Mouse (Mus musculus) liver, embryonic 16.5 days (tissue): ENCODE measurements around the gene N4bp2. TPM values are rescaled to one million over a fixed set of nuclear protein-coding genes. Genes with fewer than 3 reads are reported as not detected.

ENCODE experiments used
- ATAC-seq: fragments of 200-750 bp; cut with Nextera tagmentation; 2 replicates; pipeline ENCODE4 v1.8.0; 2017; ENCODE audit warnings: low read depth, mild to moderate bottlenecking, moderate number of reproducible peaks, moderate library complexity
- H3K27ac ChIP-seq: fragments of 300-500 bp; sonication (generic); 2 replicates; pipeline ENCODE4 v1.5.1; 2014; ENCODE audit warnings: mild to moderate bottlenecking, low read length
- H3K27me3 ChIP-seq: fragments of 300-500 bp; sonication (generic); 2 replicates; pipeline ENCODE4 v1.6.1; 2014; ENCODE audit warnings: low read depth, low read length, mixed read lengths; ENCODE audit not compliant: control insufficient read depth, insufficient read depth
- H3K36me3 ChIP-seq: fragments of 300-500 bp; sonication (generic); 2 replicates; pipeline ENCODE4 v1.6.1; 2014; ENCODE audit warnings: mild to moderate bottlenecking; ENCODE audit not compliant: control insufficient read depth, insufficient read depth
- H3K4me1 ChIP-seq: fragments of 300-500 bp; sonication (generic); 2 replicates; pipeline ENCODE4 v1.6.1; 2014; ENCODE audit warnings: low read depth, low read length, mixed read lengths; ENCODE audit not compliant: control insufficient read depth
- H3K4me2 ChIP-seq: fragments of 300-500 bp; sonication (generic); 2 replicates; pipeline ENCODE4 v1.6.1; 2014; ENCODE audit warnings: low read depth, low read length, mixed read lengths
- H3K4me3 ChIP-seq: fragments of 300-500 bp; sonication (generic); 2 replicates; pipeline ENCODE4 v1.5.1; 2014; ENCODE audit warnings: low read depth, mild to moderate bottlenecking, low read length
- H3K9ac ChIP-seq: fragments of 300-500 bp; sonication (generic); 2 replicates; pipeline ENCODE4 v1.6.1; 2014; ENCODE audit warnings: low read depth, low read length
- H3K9me3 ChIP-seq: fragments of 300-500 bp; sonication (generic); replicated peaks from 2 replicates; pipeline ENCODE4 v1.6.1; 2016; ENCODE audit warnings: low read length; ENCODE audit not compliant: control insufficient read depth
- WGBS: fragments of 180-500 bp; shearing (Covaris S2); extraction: QIAGEN DNeasy Blood & Tissue Kit; methylation state at CpG from one replicate; pipeline ENCODE4 v1.1.7; 2014; ENCODE audit not compliant: insufficient replicate concordance; 5-methylcytosine and 5-hydroxymethylcytosine counted together
- polyA plus RNA-seq: library from polyadenylated mRNA; unstranded; fragments of >200 nt; fragmentation: Nextera tagmentation; extraction: Ambion mirVana; gene quantifications from 2 replicates; pipeline ENCODE4 v1.2.1, GENCODE M21; 2015

N4bp2 gene
- polyA plus RNA-seq, 1 experiment from 2014 or later, result 7.4 TPM

DNA sequence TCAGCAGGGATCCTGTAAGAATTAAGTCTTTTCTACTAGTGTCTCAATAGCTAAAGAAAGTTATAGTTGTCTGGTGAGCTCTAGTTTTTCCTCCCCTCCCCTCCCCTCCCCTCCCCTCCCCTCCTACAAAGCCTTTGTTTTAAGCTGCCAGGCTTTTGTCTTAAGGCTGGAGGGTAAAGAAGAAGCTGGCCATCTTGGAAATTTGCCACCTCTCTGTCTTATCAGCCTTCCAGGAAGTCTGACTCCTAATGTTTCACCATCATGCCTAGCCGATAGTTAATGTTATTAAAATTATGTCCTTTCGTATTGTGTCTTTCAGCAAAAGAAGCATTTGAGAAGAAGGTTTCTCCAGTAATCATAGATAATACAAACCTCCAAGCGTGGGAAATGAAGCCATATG lies 30.9 kb downstream of the N4bp2 start:
- Histone ChIP-seq H3K9ac (no peak overlapping the region), H3K36me3 (peaks cover 20% of the 10 kb centered on the region), H3K27ac (no peak overlapping the region), H3K9me3 (no peaks in the 10 kb centered on the region), H3K27me3 (no peaks in the 10 kb centered on the region), H3K4me3 (no peak overlapping the region), H3K4me2 (no peak overlapping the region), H3K4me1 (peaks cover 9% of the 10 kb centered on the region)
- ATAC-seq, result no peak
- 49% methylated on average over 3 of the region's 3 CpGs for WGBS

DNA sequence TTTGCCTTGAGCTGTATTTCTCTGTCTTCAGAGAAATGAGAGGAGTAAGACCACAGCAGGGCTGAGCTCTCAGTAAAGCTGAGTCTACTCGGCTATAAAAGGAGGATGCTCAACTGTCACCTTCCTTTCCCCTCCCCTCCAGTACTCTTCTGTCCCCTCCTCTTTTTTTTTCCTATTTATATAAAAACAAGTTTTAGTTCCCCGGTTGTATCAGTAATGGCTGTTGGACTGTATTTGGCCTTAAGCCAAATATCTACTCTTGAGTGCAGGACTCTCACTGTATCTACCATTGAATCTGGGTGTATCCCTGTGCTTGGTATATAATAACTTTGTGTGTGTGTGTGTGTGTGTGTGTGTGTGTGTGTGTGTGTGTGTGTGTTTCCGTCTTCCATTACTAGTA lies 31.4 kb downstream of the N4bp2 start:
- Histone ChIP-seq H3K4me1 (peaks cover 9% of the 10 kb centered on the region), H3K9me3 (no peaks in the 10 kb centered on the region), H3K27me3 (no peaks in the 10 kb centered on the region), H3K27ac (peak overlapping the region; percentile 30; the same call in 1 of the 2 replicates), H3K4me3 (no peak overlapping the region), H3K9ac (no peak overlapping the region), H3K4me2 (no peak overlapping the region), H3K36me3 (peaks cover 23% of the 10 kb centered on the region)
- ATAC-seq, result peak; percentile 53
- 46% methylated on average over 3 of the region's 3 CpGs for WGBS

DNA sequence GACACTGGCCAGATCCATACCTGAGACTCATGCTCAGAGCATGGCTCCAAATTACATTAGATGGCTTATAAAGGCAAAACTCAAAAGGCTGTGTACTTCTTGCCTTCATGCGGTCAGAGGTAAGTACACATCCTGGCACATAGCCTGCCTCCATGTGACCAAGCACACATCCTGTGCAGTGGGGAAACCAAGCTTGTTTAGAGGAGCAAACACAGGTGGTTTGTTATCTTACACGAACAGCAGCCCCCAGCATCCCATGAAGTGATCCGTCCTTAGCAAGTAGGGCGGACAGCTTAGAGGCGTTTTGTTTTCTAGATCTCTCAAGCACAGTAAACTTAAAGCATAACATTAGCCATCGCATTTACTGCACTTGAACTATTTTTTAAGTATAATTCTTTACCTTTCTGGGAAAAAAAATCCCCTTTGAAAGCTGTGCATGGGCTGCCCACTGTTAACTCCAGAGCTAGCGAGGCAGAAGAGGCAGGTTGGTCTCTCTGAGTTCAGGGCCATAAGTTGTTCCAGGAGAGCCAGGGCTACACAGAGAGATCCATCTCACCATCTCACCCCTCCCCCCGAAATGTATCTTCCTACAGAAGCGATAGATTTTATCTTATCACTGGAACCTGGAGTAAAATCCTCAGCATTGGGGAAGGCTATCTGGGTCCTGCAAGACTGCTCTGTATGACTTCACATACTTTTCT lies 32.1 kb downstream of the N4bp2 start:
- 0 out of 2 replicates have a peak overlapping the region, but pooled peaks have one; percentile 11 for H3K4me2 ChIP-seq
- H3K27ac ChIP-seq, result peak overlapping the region; percentile 64
- peaks cover 9% of the 10 kb centered on the region for H3K4me1 ChIP-seq
- peaks cover 19% of the 10 kb centered on the region for H3K36me3 ChIP-seq
- no peak overlapping the region for H3K4me3 ChIP-seq
- H3K27me3 ChIP-seq, result no peaks in the 10 kb centered on the region
- 32% methylated on average over 9 of the region's 9 CpGs for WGBS
- no peak overlapping the region for H3K9ac ChIP-seq
- no peaks in the 10 kb centered on the region for H3K9me3 ChIP-seq
- peak; percentile 91 for ATAC-seq

DNA sequence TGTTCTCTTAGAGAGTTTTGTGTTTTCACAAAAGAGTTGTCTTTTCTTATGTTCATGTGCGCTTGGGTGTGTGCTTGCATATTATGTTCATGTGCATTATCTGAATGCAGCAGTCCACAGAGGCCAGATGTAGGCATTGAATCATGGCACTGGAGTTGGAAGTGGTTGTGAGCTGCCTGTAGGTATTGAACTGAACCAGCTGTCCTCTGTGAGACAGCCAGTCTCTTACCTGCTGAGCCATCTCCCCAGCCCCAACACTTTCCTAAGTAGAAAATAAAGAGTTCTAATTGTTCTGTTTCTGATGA lies 32.6 kb downstream of the N4bp2 start:
- Histone ChIP-seq H3K4me3 (no peak overlapping the region), H3K4me1 (peaks cover 9% of the 10 kb centered on the region), H3K9ac (no peak overlapping the region), H3K36me3 (peaks cover 15% of the 10 kb centered on the region), H3K9me3 (no peaks in the 10 kb centered on the region), H3K27ac (peak overlapping the region; percentile 64), H3K4me2 (peak overlapping the region; percentile 11; the same call in 1 of the 2 replicates), H3K27me3 (no peaks in the 10 kb centered on the region)
- peak; percentile 26; the same call in 1 of the 2 replicates for ATAC-seq
- 38% methylated on average over 1 of the region's 1 CpGs for WGBS

DNA sequence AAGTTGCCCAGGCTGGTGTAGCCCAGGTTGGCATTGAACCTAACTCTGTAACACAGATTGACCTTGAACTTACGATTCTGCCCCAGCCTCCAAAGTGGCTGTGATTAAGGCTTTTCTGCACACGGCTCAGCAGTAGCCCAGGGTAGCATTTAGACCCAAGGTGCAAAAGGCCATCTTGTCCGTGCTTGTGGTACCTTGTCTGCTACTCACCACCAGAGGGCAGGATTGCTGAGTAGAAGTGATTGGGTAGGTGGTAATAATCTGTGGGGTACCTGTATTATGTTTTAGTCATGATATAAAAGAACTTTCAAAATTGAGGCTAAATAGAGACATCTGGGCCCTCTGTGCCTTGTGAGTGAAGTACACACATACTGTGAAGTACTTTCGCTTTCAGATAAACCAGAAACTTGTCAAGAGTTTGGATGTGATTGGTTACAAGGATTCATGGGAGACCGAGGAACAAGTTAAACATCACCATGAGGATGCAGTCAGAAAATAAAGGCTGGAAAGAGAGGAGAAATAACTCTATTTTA lies 60.3 kb downstream of the N4bp2 start:
- H3K9ac ChIP-seq, result no peak overlapping the region
- ATAC-seq, result no peak
- no peaks in the 10 kb centered on the region for H3K9me3 ChIP-seq
- 68% methylated on average over 5 of the region's 5 CpGs for WGBS
- peaks cover 24% of the 10 kb centered on the region for H3K36me3 ChIP-seq
- no peaks in the 10 kb centered on the region for H3K4me1 ChIP-seq
- H3K27me3 ChIP-seq, result no peaks in the 10 kb centered on the region
- H3K27ac ChIP-seq, result no peak overlapping the region
- H3K4me2 ChIP-seq, result no peak overlapping the region
- H3K4me3 ChIP-seq, result no peak overlapping the region

DNA sequence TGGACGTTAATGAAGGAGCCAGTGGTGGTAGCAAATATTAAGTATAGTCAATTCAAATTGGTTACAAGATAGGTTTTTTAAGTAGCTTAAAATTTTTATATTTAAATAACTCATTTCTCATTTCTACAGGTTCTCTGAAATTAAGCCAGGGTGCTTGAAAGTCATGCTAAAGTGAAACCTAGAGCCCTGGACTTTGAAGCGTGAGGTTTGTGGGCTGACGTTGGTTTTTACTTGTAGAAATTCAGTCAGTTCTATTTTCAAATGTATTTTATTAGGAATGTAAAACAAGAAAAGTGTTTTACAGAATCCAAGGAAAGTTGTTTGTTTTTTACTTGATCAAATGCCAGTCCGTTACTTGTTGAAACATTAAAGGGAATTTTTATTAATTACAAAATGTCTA lies 63.2 kb downstream of the N4bp2 start:
- Histone ChIP-seq H3K9ac (no peak overlapping the region), H3K9me3 (no peaks in the 10 kb centered on the region), H3K4me3 (no peak overlapping the region), H3K4me1 (no peaks in the 10 kb centered on the region), H3K27me3 (no peaks in the 10 kb centered on the region), H3K4me2 (no peak overlapping the region), H3K27ac (no peak overlapping the region), H3K36me3 (peaks cover 17% of the 10 kb centered on the region)
- 81% methylated on average over 4 of the region's 4 CpGs for whole genome bisulfite sequencing
- ATAC-seq, result no peak

DNA sequence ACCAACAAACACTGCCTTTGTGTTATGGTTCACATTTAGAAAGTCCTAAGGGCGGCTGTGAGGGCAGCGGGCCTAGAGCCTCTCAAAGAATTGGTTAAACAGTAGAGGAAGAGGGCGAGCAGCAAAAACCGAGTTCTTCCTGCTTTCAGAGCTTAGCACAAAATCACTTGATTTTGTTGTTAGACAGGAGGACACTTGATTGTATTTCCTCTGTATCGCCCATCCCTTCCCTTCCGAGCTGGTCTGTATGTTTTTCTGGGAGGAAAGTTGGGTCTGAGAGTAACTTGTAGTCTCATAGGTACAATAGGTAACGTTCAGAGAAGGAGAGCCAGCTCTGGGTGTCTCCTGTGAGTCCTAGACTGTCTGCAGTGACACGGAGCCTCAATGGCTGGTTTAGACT lies 63.8 kb downstream of the N4bp2 start:
- Histone ChIP-seq H3K4me2 (no peak overlapping the region), H3K27ac (no peak overlapping the region), H3K4me1 (no peaks in the 10 kb centered on the region), H3K9ac (no peak overlapping the region), H3K36me3 (peaks cover 13% of the 10 kb centered on the region), H3K27me3 (no peaks in the 10 kb centered on the region), H3K4me3 (no peak overlapping the region), H3K9me3 (no peaks in the 10 kb centered on the region)
- no peak for ATAC-seq
- WGBS, result 89% methylated on average over 8 of the region's 8 CpGs

DNA sequence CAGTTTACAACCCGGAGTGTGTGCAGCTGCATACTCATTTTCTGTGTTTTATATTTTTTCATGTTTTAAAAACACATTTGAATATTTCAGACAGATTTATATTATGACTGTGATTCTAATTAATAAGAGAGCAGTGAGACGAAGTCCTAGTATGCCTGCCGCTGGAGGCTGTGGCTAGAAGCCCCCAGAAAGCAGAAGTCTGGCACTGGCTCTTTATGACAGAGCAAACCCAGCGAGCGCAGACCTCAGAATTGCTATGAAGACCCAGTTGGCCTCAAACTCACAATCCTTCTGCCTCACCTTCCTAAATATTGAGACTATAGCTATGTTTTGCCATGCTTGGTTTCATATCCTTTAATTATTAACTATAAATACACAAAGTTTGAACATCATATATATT lies 64.9 kb downstream of the N4bp2 start:
- Histone ChIP-seq H3K4me2 (no peak overlapping the region), H3K4me3 (no peak overlapping the region)
- WGBS, result 69% methylated on average over 5 of the region's 5 CpGs

DNA sequence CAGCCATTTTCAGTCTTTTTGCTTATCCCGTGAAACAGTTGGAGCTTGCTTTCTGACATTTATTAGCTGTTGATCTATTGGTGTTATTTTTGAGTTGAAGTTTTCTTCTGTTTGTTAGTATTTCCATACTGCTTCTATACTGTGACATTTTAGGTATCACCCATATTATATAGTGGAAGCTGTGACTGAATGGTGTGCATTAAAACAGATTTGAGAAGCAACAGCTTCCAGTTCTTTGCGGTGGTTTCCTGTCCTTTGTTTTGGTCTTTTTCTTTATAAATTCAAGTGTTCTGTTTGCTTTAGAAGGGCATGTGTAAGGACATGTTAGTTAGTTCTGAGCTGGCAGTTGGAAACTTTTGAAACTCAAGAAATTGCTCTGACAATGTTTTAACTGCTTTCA lies 65.7 kb downstream of the N4bp2 start:
- no peak overlapping the region for H3K4me3 ChIP-seq
- ATAC-seq, result no peak
- H3K27ac ChIP-seq, result no peak overlapping the region
- H3K4me2 ChIP-seq, result no peak overlapping the region
- no peak overlapping the region for H3K9ac ChIP-seq
- H3K9me3 ChIP-seq, result no peaks in the 10 kb centered on the region
- no peaks in the 10 kb centered on the region for H3K4me1 ChIP-seq
- no peaks in the 10 kb centered on the region for H3K27me3 ChIP-seq
- peaks cover 8% of the 10 kb centered on the region for H3K36me3 ChIP-seq
- 80% methylated on average over 2 of the region's 2 CpGs for WGBS

More for the DNA sequence above, 64.9 kb downstream of the N4bp2 start:
- Histone ChIP-seq H3K27me3 (no peaks in the 10 kb centered on the region), H3K4me1 (no peaks in the 10 kb centered on the region), H3K27ac (no peak overlapping the region), H3K36me3 (peaks cover 8% of the 10 kb centered on the region), H3K9ac (no peak overlapping the region), H3K9me3 (no peaks in the 10 kb centered on the region)
- ATAC-seq, result no peak
